Mouse (Mus musculus) heart, adult 2 months (tissue): Measurements from ENCODE around the gene Bnip2. TPM values are rescaled to one million over a fixed set of nuclear protein-coding genes. Genes with fewer than 3 reads are reported as not detected.

ENCODE experiments used
- DNase-seq, 2 experiments: peaks; one replicate each; pipeline ENCODE4 v3.0.0; 2021
- H3K27ac ChIP-seq: fragments of 200-600 bp; 2 replicates; pipeline ENCODE4 v1.8.1; 2022
- H3K27me3 ChIP-seq: fragments of 200-500 bp; 2 replicates; pipeline ENCODE4 v1.6.1; 2012; ENCODE audit warnings: mild to moderate bottlenecking, low read length, inconsistent platforms, mixed read lengths; ENCODE audit not compliant: control insufficient read depth, insufficient read depth
- H3K36me3 ChIP-seq: fragments of 200-500 bp; 2 replicates; pipeline ENCODE4 v1.6.1; 2012; ENCODE audit warnings: low read length, inconsistent platforms; ENCODE audit not compliant: control insufficient read depth, insufficient read depth
- H3K4me1 ChIP-seq: fragments of 200-500 bp; 2 replicates; pipeline ENCODE4 v1.6.1; 2011; ENCODE audit warnings: low read length; ENCODE audit not compliant: control insufficient read depth, insufficient read depth
- H3K4me3 ChIP-seq: fragments of 200-600 bp; 2 replicates; pipeline ENCODE4 v1.8.1; 2022
- H3K79me2 ChIP-seq: fragments of 200-500 bp; replicated peaks from 2 replicates; pipeline ENCODE4 v1.6.1; 2012; ENCODE audit warnings: mild to moderate bottlenecking, inconsistent platforms, low read length, moderate library complexity, mixed read lengths; ENCODE audit not compliant: control insufficient read depth, insufficient read depth
- H3K9ac ChIP-seq: fragments of 200-500 bp; 2 replicates; pipeline ENCODE4 v1.6.1; 2012; ENCODE audit warnings: low read depth, mild to moderate bottlenecking, control low read depth, inconsistent platforms, low read length, mixed read lengths
- CTCF ChIP-seq: fragments of 200-600 bp; IDR thresholded peaks from 2 replicates; pipeline ENCODE4 v1.8.1; 2022; ENCODE audit warnings: antibody characterized with exemption, mild to moderate bottlenecking, moderate library complexity
- EP300 ChIP-seq: fragments of 200-500 bp; IDR thresholded peaks from 2 replicates; pipeline ENCODE4 v1.6.1; 2011; ENCODE audit warnings: low read depth, low read length, control low read depth; ENCODE audit not compliant: insufficient read depth
- POLR2A ChIP-seq: fragments of 200-500 bp; IDR thresholded peaks from 2 replicates; pipeline ENCODE4 v1.6.1; 2011; ENCODE audit warnings: mild to moderate bottlenecking, low read depth, low read length, control low read depth; ENCODE audit not compliant: insufficient read depth
- WGBS: fragments of 180-500 bp; shearing (Covaris S2); methylation state at CpG from one replicate; pipeline ENCODE4 v1.1.7; 2018; 5-methylcytosine and 5-hydroxymethylcytosine counted together
- intact Hi-C: fragments of 180-260 bp; cut with DNase I; formaldehyde crosslinking; loops from one replicate; pipeline ENCODE4 v1.15.1; 2025
- polyA plus RNA-seq: library from polyadenylated mRNA; depleted of rRNA; stranded (reverse); fragments of >200 nt; gene quantifications from 2 replicates; pipeline ENCODE4 v1.2.3, GENCODE M21; 2012
- total RNA-seq, 2 experiments: library from RNA; stranded (reverse); gene quantifications; 2 replicates each; pipeline ENCODE4 v1.2.3; 2021

Gene Bnip2
- total and polyA plus RNA-seq, 3 experiments, result 34.1 to 97.0 (median 96.7) TPM

DNA sequence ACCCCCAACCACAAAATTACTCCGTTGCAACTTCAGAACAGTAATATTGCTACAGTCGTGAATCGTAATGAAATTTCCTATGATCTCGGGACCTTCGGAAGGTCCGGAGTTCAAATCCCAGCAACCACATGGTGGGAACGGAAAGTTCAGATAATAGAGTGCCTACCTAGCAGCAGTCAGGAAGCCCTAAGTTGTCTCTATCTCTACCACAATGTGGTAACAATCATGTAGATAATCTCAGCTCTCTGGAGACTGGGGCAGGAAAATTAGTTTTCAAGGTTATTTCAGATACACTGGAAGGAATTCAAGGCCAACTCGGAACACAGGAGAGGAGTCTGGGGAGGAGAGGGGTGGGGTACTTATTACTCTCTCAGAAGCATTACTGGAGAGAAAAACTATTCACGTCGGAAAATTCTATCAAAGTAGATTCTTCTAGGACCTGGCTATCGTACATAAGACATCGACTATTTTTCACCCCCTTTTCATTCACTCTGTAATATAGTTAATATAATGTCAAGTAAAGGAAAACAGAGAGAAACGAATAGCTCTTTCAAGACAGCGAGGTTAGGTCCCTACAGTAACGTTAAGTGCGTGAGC is 462 bp upstream of the Bnip2 start:
- H3K27ac ChIP-seq, result peak overlapping the region; percentile 97
- peak overlapping the region; percentile 3; the same call in 1 of the 2 replicates for H3K9ac ChIP-seq
- no peaks in the 10 kb centered on the region; the same call in none of the 2 replicates for H3K79me2 ChIP-seq
- peak overlapping the region; percentile 98 for H3K4me3 ChIP-seq
- peaks cover 25% of the 10 kb centered on the region for H3K36me3 ChIP-seq
- WGBS, result 17% methylated on average over 16 of the region's 16 CpGs
- peaks cover 14% of the 10 kb centered on the region for H3K4me1 ChIP-seq
- H3K27me3 ChIP-seq, result no peaks in the 10 kb centered on the region
- TF ChIP-seq EP300 (no peak), CTCF (no peak), POLR2A (no peak)
- no peak for DNase-seq
- intact Hi-C loops, result loop anchor here (5.0 kb wide), 1 partner anchor 482 kb away; no protein-coding TSS in a partner anchor

DNA sequence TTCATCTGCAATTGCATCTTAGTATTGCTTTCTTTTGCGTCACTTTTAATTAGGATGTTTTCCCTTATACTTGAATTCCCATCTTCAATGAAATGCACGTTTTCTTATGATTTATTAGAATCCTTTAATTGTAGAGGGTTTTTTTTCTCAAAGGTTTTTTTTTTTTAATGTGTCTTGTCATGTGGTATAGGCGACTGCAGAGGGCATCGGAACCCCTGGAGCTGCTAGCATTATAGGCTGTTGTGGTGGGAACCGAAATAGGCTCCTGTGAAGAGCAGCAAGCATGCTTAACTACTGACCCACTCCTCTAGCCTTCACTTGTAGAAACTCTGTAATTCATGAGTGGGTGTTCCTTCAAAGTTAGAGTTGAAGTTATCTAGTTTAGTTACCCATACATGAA is 1.1 kb downstream of the Bnip2 start:
- H3K4me1 ChIP-seq, result peaks cover 19% of the 10 kb centered on the region
- H3K27ac ChIP-seq, result peak overlapping the region; percentile 97; the same call in 1 of the 2 replicates
- peak overlapping the region; percentile 98 for H3K4me3 ChIP-seq
- intact Hi-C loops, result no loop called here
- 7% methylated on average over 5 of the region's 5 CpGs for WGBS
- peaks cover 30% of the 10 kb centered on the region for H3K36me3 ChIP-seq
- H3K79me2 ChIP-seq, result peaks cover 7% of the 10 kb centered on the region
- H3K9ac ChIP-seq, result no peak overlapping the region
- no peak for DNase-seq
- TF ChIP-seq CTCF (no peak), EP300 (no peak), POLR2A (no peak)
- H3K27me3 ChIP-seq, result no peaks in the 10 kb centered on the region

DNA sequence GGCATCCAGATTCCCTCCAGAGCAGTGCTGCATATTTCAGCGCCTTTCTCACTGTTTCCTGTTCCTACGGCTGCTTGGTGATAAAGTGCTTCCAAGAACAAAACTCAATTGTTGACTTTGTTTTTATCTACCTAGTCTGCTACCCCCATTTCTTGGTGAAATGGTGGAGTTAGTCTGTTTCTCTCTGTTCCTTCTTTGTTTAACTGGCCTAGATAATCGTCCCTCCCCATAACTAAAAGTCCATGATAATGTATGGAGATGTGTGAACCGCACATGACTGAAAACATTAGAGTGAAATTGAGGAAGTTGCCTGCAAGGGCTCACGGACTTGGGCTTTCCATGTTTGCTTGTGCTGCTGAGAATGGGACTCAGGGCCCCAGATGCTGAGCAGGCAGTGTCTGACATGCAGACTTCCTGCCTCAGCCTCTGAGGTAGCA is 3.6 kb downstream of the Bnip2 start:
- Histone ChIP-seq H3K79me2 (peaks cover 7% of the 10 kb centered on the region), H3K36me3 (peaks cover 38% of the 10 kb centered on the region), H3K4me1 (peaks cover 19% of the 10 kb centered on the region), H3K9ac (no peak overlapping the region), H3K27ac (peak overlapping the region; percentile 31), H3K4me3 (no peak overlapping the region; the same call in 1 of the 2 replicates), H3K27me3 (no peaks in the 10 kb centered on the region)
- 25% methylated on average over 5 of the region's 5 CpGs for WGBS
- intact Hi-C loops, result loop anchor here (2.0 kb wide), 1 partner anchor 18 kb away; no protein-coding TSS in a partner anchor
- DNase-seq, result no peak
- TF ChIP-seq POLR2A (no peak), EP300 (no peak), CTCF (no peak)

DNA sequence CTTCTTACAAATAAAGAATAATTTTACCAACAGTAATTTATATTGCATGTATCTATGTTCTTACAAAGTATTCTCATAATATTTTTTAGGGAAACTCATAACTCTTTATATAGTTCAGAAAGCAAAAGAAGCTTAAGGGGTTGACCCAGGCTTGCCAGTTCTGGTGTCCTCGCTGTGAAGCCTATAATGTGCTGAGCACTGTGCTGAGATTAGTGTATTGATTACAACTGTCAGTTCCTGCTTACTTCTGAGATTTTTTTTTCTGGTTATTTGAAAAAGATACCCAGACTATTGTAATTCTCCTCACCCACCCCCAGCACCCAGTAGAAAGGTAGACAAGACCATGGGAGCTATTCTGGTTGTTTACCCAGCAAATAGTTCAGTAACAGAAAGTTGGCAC is 4.2 kb downstream of the Bnip2 start:
- Histone ChIP-seq H3K79me2 (peaks cover 7% of the 10 kb centered on the region), H3K27ac (peak overlapping the region; percentile 31), H3K4me3 (no peak overlapping the region), H3K9ac (no peak overlapping the region), H3K27me3 (no peaks in the 10 kb centered on the region), H3K36me3 (peaks cover 40% of the 10 kb centered on the region), H3K4me1 (peaks cover 19% of the 10 kb centered on the region)
- 41% methylated on average over 1 of the region's 1 CpGs for WGBS
- DNase-seq, result no peak
- no peak for TF ChIP-seq POLR2A
- TF ChIP-seq EP300, result no peak
- TF ChIP-seq CTCF, result no peak
- intact Hi-C loops, result loop anchor here (2.0 kb wide), 1 partner anchor 17 kb away; no protein-coding TSS in a partner anchor

DNA sequence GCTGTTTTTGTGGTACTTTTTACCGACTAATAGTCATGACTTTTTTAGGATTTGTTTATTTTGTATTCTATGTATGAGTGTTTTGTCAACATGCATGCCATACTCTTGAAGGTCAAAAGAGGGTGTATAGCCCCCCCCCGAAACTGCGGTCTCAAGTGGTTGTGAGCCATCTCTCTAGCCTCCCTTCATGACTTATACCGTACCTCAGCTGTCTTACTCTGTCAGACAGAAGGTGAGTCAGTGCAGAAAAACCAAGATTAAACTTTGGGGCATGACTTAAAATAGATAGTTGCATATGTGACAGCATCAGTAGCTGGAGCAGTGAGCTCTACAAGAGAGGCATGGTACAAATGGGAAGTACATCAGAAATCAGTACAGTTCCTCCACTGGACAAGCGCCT is 5.3 kb downstream of the Bnip2 start:
- DNase-seq, result no peak
- Histone ChIP-seq H3K79me2 (peaks cover 7% of the 10 kb centered on the region), H3K36me3 (peaks cover 42% of the 10 kb centered on the region), H3K27me3 (no peaks in the 10 kb centered on the region), H3K4me3 (no peak overlapping the region), H3K27ac (no peak overlapping the region), H3K9ac (peak overlapping the region; percentile 29; the same call in 1 of the 2 replicates), H3K4me1 (peaks cover 19% of the 10 kb centered on the region)
- no peak for TF ChIP-seq POLR2A
- no peak for TF ChIP-seq CTCF
- no peak for TF ChIP-seq EP300
- 78% methylated on average over 5 of the region's 5 CpGs for WGBS
- intact Hi-C loops, result no loop called here

DNA sequence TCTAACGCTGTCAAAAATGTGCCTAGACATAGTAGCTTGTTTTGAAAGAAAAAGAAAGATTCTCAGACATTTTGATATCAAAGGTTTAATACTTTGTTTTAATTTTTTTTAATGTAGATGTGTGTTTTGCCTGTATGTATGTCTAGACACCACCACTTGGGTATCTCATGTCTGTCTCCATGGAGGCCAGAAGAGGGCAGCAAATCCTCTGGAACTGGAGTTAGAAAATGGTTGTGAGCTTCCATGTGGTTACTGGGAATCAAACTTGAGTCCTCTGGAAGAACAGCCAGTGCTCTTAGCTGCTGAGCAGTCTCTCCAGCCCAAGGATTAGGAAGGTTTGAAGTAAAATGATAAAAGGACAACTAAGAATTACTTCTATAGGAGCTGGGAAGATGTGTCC is 10.1 kb downstream of the Bnip2 start:
- TF ChIP-seq EP300, result no peak
- TF ChIP-seq CTCF, result peak; percentile 58
- Histone ChIP-seq H3K79me2 (peaks cover 10% of the 10 kb centered on the region), H3K4me1 (peaks cover 6% of the 10 kb centered on the region), H3K9ac (no peak overlapping the region), H3K36me3 (peaks cover 21% of the 10 kb centered on the region), H3K27me3 (no peaks in the 10 kb centered on the region), H3K27ac (no peak overlapping the region), H3K4me3 (no peak overlapping the region)
- WGBS, result 79% methylated on average over 1 of the region's 1 CpGs
- no peak for DNase-seq
- intact Hi-C loops, result no loop called here
